Mouse (Mus musculus): ENCODE data around the gene Sirt7. TPM values are rescaled to one million over a fixed set of nuclear protein-coding genes. Genes with fewer than 3 reads are reported as not detected.

Gene Sirt7
- total and polyA plus RNA-seq, 2 experiments from 2014 or later = 31.3 to 36.0 TPM

- under 1% methylated on average over 84 of the region's 94 CpGs for WGBS
- H3K9me3 ChIP-seq (ENCODE audit: low read length) = no peaks in the 10 kb centered on the region
- H3K9ac ChIP-seq (replicated peaks; ENCODE audit: low read length, poor library complexity, severe bottlenecking) = peak within 1 kb of the TSS; percentile 86
- ATAC-seq (ENCODE audit: low FRiP score) = peak; percentile 97
- H3K36me3 ChIP-seq (ENCODE audit: insufficient read depth, low read length) = peaks cover 26% of the 10 kb centered on the region
- H3K4me3 ChIP-seq (ENCODE audit: low read depth, low read length) = peak within 1 kb of the TSS; percentile 96
- H3K27me3 ChIP-seq (ENCODE audit: insufficient read depth, low read length) = no peaks in the 10 kb centered on the region
- H3K4me2 ChIP-seq (ENCODE audit: low read depth, low read length, poor library complexity, severe bottlenecking) = peak within 1 kb of the TSS; percentile 79
- DNase-seq (ENCODE audit: low spot score) = peak; percentile 100
- H3K27ac ChIP-seq (ENCODE audit: low read depth, low read length) = peak within 1 kb of the TSS; percentile 87
- no peak for TF ChIP-seq CTCF (IDR thresholded peaks at IDR 0.05)
- peaks cover 6% of the 10 kb centered on the region for H3K4me1 ChIP-seq (ENCODE audit: insufficient read depth, low read length)
Measured at GRCm38 (mm10) chr11:120572752-120573584, 52.1 kb downstream of the Sirt7 start, which contains the start of gene P4hb. Gene P4hb, minus strand, starts transcription at chr11:120573253.

- ATAC-seq (ENCODE audit: low FRiP score) = peak; percentile 19; the same call in 1 of the 2 replicates
- DNase-seq (ENCODE audit: low spot score) = no peak
Measured at GRCm38 (mm10) chr11:120572417-120572751, 52.7 kb downstream of the Sirt7 start.

GRCm38 (mm10) chr11:120571754-120572416 lies 53.2 kb downstream of the Sirt7 start:
- no peak for DNase-seq (ENCODE audit: low spot score)
- H3K27me3 ChIP-seq (ENCODE audit: insufficient read depth, low read length) = no peaks in the 10 kb centered on the region
- peaks cover 6% of the 10 kb centered on the region for H3K4me1 ChIP-seq (ENCODE audit: insufficient read depth, low read length)
- 13% methylated on average over 11 of the region's 11 CpGs for WGBS
- H3K4me3 ChIP-seq (ENCODE audit: low read depth, low read length) = peak overlapping the region; percentile 96
- H3K4me2 ChIP-seq (ENCODE audit: low read depth, low read length, poor library complexity, severe bottlenecking) = peak overlapping the region; percentile 62
- H3K9me3 ChIP-seq (ENCODE audit: low read length) = no peaks in the 10 kb centered on the region
- peak overlapping the region; percentile 86 for H3K9ac ChIP-seq (replicated peaks; ENCODE audit: low read length, poor library complexity, severe bottlenecking)
- peak overlapping the region; percentile 77; the same call in 1 of the 2 replicates for H3K27ac ChIP-seq (ENCODE audit: low read depth, low read length)
- TF ChIP-seq CTCF (IDR thresholded peaks at IDR 0.05) = no peak
- ATAC-seq (ENCODE audit: low FRiP score) = no peak
- peaks cover 28% of the 10 kb centered on the region for H3K36me3 ChIP-seq (ENCODE audit: insufficient read depth, low read length)

More at GRCm38 (mm10) chr11:120572417-120572751, 52.7 kb downstream of the Sirt7 start:
- Histone ChIP-seq H3K4me3 (ENCODE audit: low read depth, low read length) (peak overlapping the region; percentile 96), H3K9ac (replicated peaks; ENCODE audit: low read length, poor library complexity, severe bottlenecking) (peak overlapping the region; percentile 86), H3K4me2 (ENCODE audit: low read depth, low read length, poor library complexity, severe bottlenecking) (peak overlapping the region; percentile 62), H3K4me1 (ENCODE audit: insufficient read depth, low read length) (peaks cover 6% of the 10 kb centered on the region), H3K9me3 (ENCODE audit: low read length) (no peaks in the 10 kb centered on the region), H3K27ac (ENCODE audit: low read depth, low read length) (peak overlapping the region; percentile 77), H3K36me3 (ENCODE audit: insufficient read depth, low read length) (peaks cover 26% of the 10 kb centered on the region), H3K27me3 (ENCODE audit: insufficient read depth, low read length) (no peaks in the 10 kb centered on the region)
- TF ChIP-seq CTCF (IDR thresholded peaks at IDR 0.05) = no peak
- 0% methylated on average over 20 of the region's 24 CpGs for WGBS

- peaks cover 32% of the 10 kb centered on the region for H3K36me3 ChIP-seq (ENCODE audit: insufficient read depth, low read length)
Measured at GRCm38 (mm10) chr11:120571122-120571521, 53.9 kb downstream of the Sirt7 start.

More at GRCm38 (mm10) chr11:120571122-120571521, 53.9 kb downstream of the Sirt7 start:
- H3K4me1 ChIP-seq (ENCODE audit: insufficient read depth, low read length) = peaks cover 6% of the 10 kb centered on the region
- no peak for DNase-seq (ENCODE audit: low spot score)
- peak overlapping the region; percentile 96; the same call in 1 of the 2 replicates for H3K4me3 ChIP-seq (ENCODE audit: low read depth, low read length)
- TF ChIP-seq CTCF (IDR thresholded peaks at IDR 0.05) = no peak
- no peak overlapping the region for H3K9ac ChIP-seq (replicated peaks; ENCODE audit: low read length, poor library complexity, severe bottlenecking)
- ATAC-seq (ENCODE audit: low FRiP score) = no peak
- WGBS = 84% methylated on average over 3 of the region's 3 CpGs
- H3K27me3 ChIP-seq (ENCODE audit: insufficient read depth, low read length) = no peaks in the 10 kb centered on the region
- H3K4me2 ChIP-seq (ENCODE audit: low read depth, low read length, poor library complexity, severe bottlenecking) = 0 out of 2 replicates have a peak overlapping the region, but pooled peaks have one; percentile 62
- no peak overlapping the region for H3K27ac ChIP-seq (ENCODE audit: low read depth, low read length)
- no peaks in the 10 kb centered on the region for H3K9me3 ChIP-seq (ENCODE audit: low read length)

Small RNAs within 50 kb of the gene (microRNA-seq; reads per million reads assigned to microRNA genes)
- gene Mir6936 (ENCODE audit: borderline number of aligned reads) = not detected

Other genes starting within 250 kb of the Sirt7 start
Only the 30 nearest of the 33 such genes appear.
- gene Tspan10, start 182.6 kb downstream of the Sirt7 start, total RNA-seq (2014; rRNA removed) = 0.11 TPM in 1 of 2 replicates, not detected in the other
- not detected in 2 replicates for gene Tspan10, start 182.6 kb downstream of the Sirt7 start, polyA plus RNA-seq (2015; fragmentation: Nextera tagmentation; extraction: Ambion mirVana)
- gene Pde6g, start 171.7 kb downstream of the Sirt7 start, total RNA-seq (2014; rRNA removed) = not detected in 2 replicates
- gene Pde6g, start 171.7 kb downstream of the Sirt7 start, polyA plus RNA-seq (2015; fragmentation: Nextera tagmentation; extraction: Ambion mirVana) = 0.37 TPM in 1 of 2 replicates, not detected in the other
- 7.9 and 9.7 TPM in 2 replicates for gene Oxld1, start 167.2 kb downstream of the Sirt7 start, total RNA-seq (2014; rRNA removed)
- gene Oxld1, start 167.2 kb downstream of the Sirt7 start, polyA plus RNA-seq (2015; fragmentation: Nextera tagmentation; extraction: Ambion mirVana) = 11.4 and 11.5 TPM in 2 replicates
- 14.8 and 18.2 TPM in 2 replicates for gene Ccdc137, start 167.1 kb downstream of the Sirt7 start, total RNA-seq (2014; rRNA removed)
- gene Ccdc137, start 167.1 kb downstream of the Sirt7 start, polyA plus RNA-seq (2015; fragmentation: Nextera tagmentation; extraction: Ambion mirVana) = 17.0 and 19.8 TPM in 2 replicates
- gene Arl16, start 157.6 kb downstream of the Sirt7 start, total RNA-seq (2014; rRNA removed) = 62.8 and 72.6 TPM in 2 replicates
- 65.7 and 73.0 TPM in 2 replicates for gene Arl16, start 157.6 kb downstream of the Sirt7 start, polyA plus RNA-seq (2015; fragmentation: Nextera tagmentation; extraction: Ambion mirVana)
- 39.2 and 42.7 TPM in 2 replicates for gene Mrpl12, start 140.6 kb downstream of the Sirt7 start, total RNA-seq (2014; rRNA removed)
- 147 TPM in 2 replicates for gene Mrpl12, start 140.6 kb downstream of the Sirt7 start, polyA plus RNA-seq (2015; fragmentation: Nextera tagmentation; extraction: Ambion mirVana)
- 28.4 and 30.1 TPM in 2 replicates for gene Slc25a10, start 133.4 kb downstream of the Sirt7 start, total RNA-seq (2014; rRNA removed)
- gene Slc25a10, start 133.4 kb downstream of the Sirt7 start, polyA plus RNA-seq (2015; fragmentation: Nextera tagmentation; extraction: Ambion mirVana) = 19.8 and 21.4 TPM in 2 replicates
- 0.60 TPM in 1 of 2 replicates, not detected in the other for gene Gcgr, start 94.5 kb downstream of the Sirt7 start, total RNA-seq (2014; rRNA removed)
- 0.17 and 0.21 TPM in 2 replicates for gene Gcgr, start 94.5 kb downstream of the Sirt7 start, polyA plus RNA-seq (2015; fragmentation: Nextera tagmentation; extraction: Ambion mirVana)
- gene Mcrip1, start 75.5 kb downstream of the Sirt7 start, total RNA-seq (2014; rRNA removed) = 132 and 138 TPM in 2 replicates
- 243 and 270 TPM in 2 replicates for gene Mcrip1, start 75.5 kb downstream of the Sirt7 start, polyA plus RNA-seq (2015; fragmentation: Nextera tagmentation; extraction: Ambion mirVana)
- gene Ppp1r27, start 74.1 kb downstream of the Sirt7 start, total RNA-seq (2014; rRNA removed) = not detected in 2 replicates
- gene Ppp1r27, start 74.1 kb downstream of the Sirt7 start, polyA plus RNA-seq (2015; fragmentation: Nextera tagmentation; extraction: Ambion mirVana) = not detected in 2 replicates
- 161 and 165 TPM in 2 replicates for gene P4hb, start 52.0 kb downstream of the Sirt7 start, total RNA-seq (2014; rRNA removed)
- gene P4hb, start 52.0 kb downstream of the Sirt7 start, polyA plus RNA-seq (2015; fragmentation: Nextera tagmentation; extraction: Ambion mirVana) = 191 and 209 TPM in 2 replicates
- 233 and 286 TPM in 2 replicates for gene Arhgdia, start 43.6 kb downstream of the Sirt7 start, total RNA-seq (2014; rRNA removed)
- 390 and 417 TPM in 2 replicates for gene Arhgdia, start 43.6 kb downstream of the Sirt7 start, polyA plus RNA-seq (2015; fragmentation: Nextera tagmentation; extraction: Ambion mirVana)
- gene Alyref, start 26.9 kb downstream of the Sirt7 start, total RNA-seq (2014; rRNA removed) = 70.8 and 86.9 TPM in 2 replicates
- gene Alyref, start 26.9 kb downstream of the Sirt7 start, polyA plus RNA-seq (2015; fragmentation: Nextera tagmentation; extraction: Ambion mirVana) = 130 and 145 TPM in 2 replicates
- 41.1 and 58.4 TPM in 2 replicates for gene Anapc11, start 26.8 kb downstream of the Sirt7 start, total RNA-seq (2014; rRNA removed)
- 193 and 203 TPM in 2 replicates for gene Anapc11, start 26.8 kb downstream of the Sirt7 start, polyA plus RNA-seq (2015; fragmentation: Nextera tagmentation; extraction: Ambion mirVana)
- gene Npb, start 16.8 kb downstream of the Sirt7 start, total RNA-seq (2014; rRNA removed) = not detected in 2 replicates
- 1.3 TPM in 2 replicates for gene Npb, start 16.8 kb downstream of the Sirt7 start, polyA plus RNA-seq (2015; fragmentation: Nextera tagmentation; extraction: Ambion mirVana)
- 130 and 137 TPM in 2 replicates for gene Pcyt2, start 7.3 kb downstream of the Sirt7 start, total RNA-seq (2014; rRNA removed)
- 129 and 143 TPM in 2 replicates for gene Pcyt2, start 7.3 kb downstream of the Sirt7 start, polyA plus RNA-seq (2015; fragmentation: Nextera tagmentation; extraction: Ambion mirVana)
- gene Mafg, start 8.4 kb upstream of the Sirt7 start, total RNA-seq (2014; rRNA removed) = 42.1 and 46.5 TPM in 2 replicates
- gene Mafg, start 8.4 kb upstream of the Sirt7 start, polyA plus RNA-seq (2015; fragmentation: Nextera tagmentation; extraction: Ambion mirVana) = 40.8 and 41.7 TPM in 2 replicates
- gene Pycr1, start 18.5 kb upstream of the Sirt7 start, total RNA-seq (2014; rRNA removed) = 8.6 and 10.8 TPM in 2 replicates
- 10.4 and 11.7 TPM in 2 replicates for gene Pycr1, start 18.5 kb upstream of the Sirt7 start, polyA plus RNA-seq (2015; fragmentation: Nextera tagmentation; extraction: Ambion mirVana)
- 1.5 and 1.6 TPM in 2 replicates for gene Myadml2, start 22.9 kb upstream of the Sirt7 start, total RNA-seq (2014; rRNA removed)
- 1.4 and 1.7 TPM in 2 replicates for gene Myadml2, start 22.9 kb upstream of the Sirt7 start, polyA plus RNA-seq (2015; fragmentation: Nextera tagmentation; extraction: Ambion mirVana)
- gene Notum, start 35.9 kb upstream of the Sirt7 start, total RNA-seq (2014; rRNA removed) = 5.5 and 10.5 TPM in 2 replicates
- 3.1 and 3.6 TPM in 2 replicates for gene Notum, start 35.9 kb upstream of the Sirt7 start, polyA plus RNA-seq (2015; fragmentation: Nextera tagmentation; extraction: Ambion mirVana)
- 106 and 113 TPM in 2 replicates for gene Aspscr1, start 47.7 kb upstream of the Sirt7 start, total RNA-seq (2014; rRNA removed)
- gene Aspscr1, start 47.7 kb upstream of the Sirt7 start, polyA plus RNA-seq (2015; fragmentation: Nextera tagmentation; extraction: Ambion mirVana) = 143 and 153 TPM in 2 replicates
- 70.8 and 76.0 TPM in 2 replicates for gene Cenpx, start 88.5 kb upstream of the Sirt7 start, total RNA-seq (2014; rRNA removed)
- gene Cenpx, start 88.5 kb upstream of the Sirt7 start, polyA plus RNA-seq (2015; fragmentation: Nextera tagmentation; extraction: Ambion mirVana) = 94.5 and 94.6 TPM in 2 replicates
- 44.8 and 47.8 TPM in 2 replicates for gene Lrrc45, start 88.7 kb upstream of the Sirt7 start, total RNA-seq (2014; rRNA removed)
- 46.8 and 51.0 TPM in 2 replicates for gene Lrrc45, start 88.7 kb upstream of the Sirt7 start, polyA plus RNA-seq (2015; fragmentation: Nextera tagmentation; extraction: Ambion mirVana)
- 766 and 788 TPM in 2 replicates for gene Rac3, start 96.2 kb upstream of the Sirt7 start, total RNA-seq (2014; rRNA removed)
- gene Rac3, start 96.2 kb upstream of the Sirt7 start, polyA plus RNA-seq (2015; fragmentation: Nextera tagmentation; extraction: Ambion mirVana) = 808 and 853 TPM in 2 replicates
- gene Dcxr, start 102.0 kb upstream of the Sirt7 start, total RNA-seq (2014; rRNA removed) = 6.9 and 11.2 TPM in 2 replicates
- gene Dcxr, start 102.0 kb upstream of the Sirt7 start, polyA plus RNA-seq (2015; fragmentation: Nextera tagmentation; extraction: Ambion mirVana) = 9.9 and 12.3 TPM in 2 replicates
- gene Cbr2, start 106.9 kb upstream of the Sirt7 start, total RNA-seq (2014; rRNA removed) = 3.6 and 5.2 TPM in 2 replicates
- gene Cbr2, start 106.9 kb upstream of the Sirt7 start, polyA plus RNA-seq (2015; fragmentation: Nextera tagmentation; extraction: Ambion mirVana) = 4.0 and 4.4 TPM in 2 replicates
- 0.93 and 1.0 TPM in 2 replicates for gene Hmga1b, start 137.6 kb upstream of the Sirt7 start, total RNA-seq (2014; rRNA removed)
- 2.7 TPM in 2 replicates for gene Hmga1b, start 137.6 kb upstream of the Sirt7 start, polyA plus RNA-seq (2015; fragmentation: Nextera tagmentation; extraction: Ambion mirVana)
- gene Rfng, start 159.0 kb upstream of the Sirt7 start, total RNA-seq (2014; rRNA removed) = 86.5 and 106 TPM in 2 replicates
- 130 and 138 TPM in 2 replicates for gene Rfng, start 159.0 kb upstream of the Sirt7 start, polyA plus RNA-seq (2015; fragmentation: Nextera tagmentation; extraction: Ambion mirVana)
- 252 and 262 TPM in 2 replicates for gene Gps1, start 159.0 kb upstream of the Sirt7 start, total RNA-seq (2014; rRNA removed)
- gene Gps1, start 159.0 kb upstream of the Sirt7 start, polyA plus RNA-seq (2015; fragmentation: Nextera tagmentation; extraction: Ambion mirVana) = 233 and 253 TPM in 2 replicates
- 46.4 and 52.3 TPM in 2 replicates for gene Dus1l, start 171.2 kb upstream of the Sirt7 start, total RNA-seq (2014; rRNA removed)
- 38.4 and 41.6 TPM in 2 replicates for gene Dus1l, start 171.2 kb upstream of the Sirt7 start, polyA plus RNA-seq (2015; fragmentation: Nextera tagmentation; extraction: Ambion mirVana)